Mouse (Mus musculus): ENCODE data around the gene Mt2. TPM values are rescaled to one million over a fixed set of nuclear protein-coding genes. Genes with fewer than 3 reads are reported as not detected.
"Not testable (repeated sequence)": the region's sequence is repeated elsewhere in the genome, so short reads cannot be mapped to it uniquely, and the experiment has no call there.

The Mt2 gene
- 100 to 1,000 TPM; 179 to 183 TPM for total RNA-seq (2021)
- long read RNA-seq, experiment 1, transcript Mt2-201 (3 exons, 511 nt) = major isoform, 32 of 39 reads
- long read RNA-seq, experiment 1, partial matches to known transcripts = 7 of 39 reads
- long read RNA-seq, experiment 1, other reads (novel, unspliced or antisense) = 0 of 39 reads
- long read RNA-seq, experiment 2, transcript Mt2-201 (3 exons, 511 nt) = major isoform, 27 of 43 reads
- long read RNA-seq, experiment 2, partial matches to known transcripts = 1 of 43 reads
- long read RNA-seq, experiment 2, other reads (novel, unspliced or antisense) = 15 of 43 reads

- peak; percentile 55 to 70 for DNase-seq (ENCODE audit: low spot score in 2 of 2)
These were observed at the start of gene Mt2 for GRCm38 (mm10) chr8:94172075-94172808. Mt2 (plus strand) TSS chr8:94172664.

- DNase-seq (ENCODE audit: low spot score in 2 of 2) = no peak
These were observed 49.6 kb upstream of the Mt2 start for GRCm38 (mm10) chr8:94122711-94123468.

GRCm38 (mm10) chr8:94127711-94128110 is 44.8 kb upstream of the Mt2 start:
- DNase-seq (ENCODE audit: low spot score in 2 of 2) = no peak

GRCm38 (mm10) chr8:94129133-94129789 is 43.2 kb upstream of the Mt2 start:
- no peak for DNase-seq (ENCODE audit: low spot score in 2 of 2)

GRCm38 (mm10) chr8:94130126-94130525 is 42.3 kb upstream of the Mt2 start:
- DNase-seq (ENCODE audit: low spot score in 2 of 2) = no peak

- no peak for DNase-seq (ENCODE audit: low spot score in 2 of 2)
These were observed 40.4 kb upstream of the Mt2 start for GRCm38 (mm10) chr8:94132096-94132495.

- DNase-seq (ENCODE audit: low spot score in 2 of 2) = not testable (repeated sequence)
These were observed 37.9 kb upstream of the Mt2 start for GRCm38 (mm10) chr8:94134601-94135000.

- no peak for DNase-seq (ENCODE audit: low spot score in 2 of 2)
These were observed 36.9 kb upstream of the Mt2 start for GRCm38 (mm10) chr8:94135556-94135955.

GRCm38 (mm10) chr8:94136192-94136591 is 36.3 kb upstream of the Mt2 start:
- DNase-seq (ENCODE audit: low spot score in 2 of 2) = no peak

- DNase-seq (ENCODE audit: low spot score in 2 of 2) = no peak
These were observed 35.5 kb upstream of the Mt2 start, which contains the start of gene Mt4 for GRCm38 (mm10) chr8:94136933-94137332. Mt4 (plus strand) TSS chr8:94137197.

- no peak for DNase-seq (ENCODE audit: low spot score in 2 of 2)
These were observed 32.1 kb upstream of the Mt2 start for GRCm38 (mm10) chr8:94140266-94140795.

GRCm38 (mm10) chr8:94148236-94148635 is 24.2 kb upstream of the Mt2 start:
- no peak for DNase-seq (ENCODE audit: low spot score in 2 of 2)

- DNase-seq (ENCODE audit: low spot score in 2 of 2) = no peak
These were observed 21.5 kb upstream of the Mt2 start for GRCm38 (mm10) chr8:94150925-94151324.

GRCm38 (mm10) chr8:94152513-94153300 is 19.8 kb upstream of the Mt2 start, which contains the start of gene Mt3:
Mt3 (plus strand) TSS chr8:94152607.
- DNase-seq (ENCODE audit: low spot score in 2 of 2) = no peak

GRCm38 (mm10) chr8:94153451-94153850 is 19.0 kb upstream of the Mt2 start:
- DNase-seq (ENCODE audit: low spot score in 2 of 2) = no peak

- DNase-seq (ENCODE audit: low spot score in 2 of 2) = no peak
These were observed 17.9 kb upstream of the Mt2 start for GRCm38 (mm10) chr8:94154537-94154936.

- no peak for DNase-seq (ENCODE audit: low spot score in 2 of 2)
These were observed 16.4 kb upstream of the Mt2 start for GRCm38 (mm10) chr8:94156092-94156491.

GRCm38 (mm10) chr8:94165772-94166171 is 6.7 kb upstream of the Mt2 start:
- not testable (repeated sequence) for DNase-seq (ENCODE audit: low spot score in 2 of 2)

GRCm38 (mm10) chr8:94167244-94167643 is 5.2 kb upstream of the Mt2 start:
- DNase-seq (ENCODE audit: low spot score in 2 of 2) = peak; percentile 73 to 89

- DNase-seq (ENCODE audit: low spot score in 2 of 2) = no peak
These were observed 2.9 kb upstream of the Mt2 start for GRCm38 (mm10) chr8:94169547-94169946.
